Mouse (Mus musculus): ENCODE results near the gene Ksr1.

Gene Ksr1

GRCm38 (mm10) chr11:79092802-79093201 is 53.4 kb downstream of the Ksr1 start:
- no peak for DNase-seq

- DNase-seq: no peak
Measured at GRCm38 (mm10) chr11:79092245-79092644, 54.0 kb downstream of the Ksr1 start.

GRCm38 (mm10) chr11:79089756-79090155 is 56.5 kb downstream of the Ksr1 start:
- DNase-seq: no peak

- DNase-seq: no peak
Measured at GRCm38 (mm10) chr11:79089027-79089426, 57.2 kb downstream of the Ksr1 start.

- DNase-seq: no peak
Measured at GRCm38 (mm10) chr11:79088325-79088724, 57.9 kb downstream of the Ksr1 start.

- peak; percentile 48 to 64 for DNase-seq
Measured at GRCm38 (mm10) chr11:79087731-79088311, 58.4 kb downstream of the Ksr1 start.

GRCm38 (mm10) chr11:79086787-79087186 is 59.4 kb downstream of the Ksr1 start:
- no peak for DNase-seq

GRCm38 (mm10) chr11:79085059-79085458 is 61.1 kb downstream of the Ksr1 start:
- DNase-seq: no peak

GRCm38 (mm10) chr11:79083018-79083441 is 63.2 kb downstream of the Ksr1 start:
- DNase-seq: peak; percentile 63 to 70

- DNase-seq: peak; percentile 25 to 61
Measured at GRCm38 (mm10) chr11:79080965-79081891, 65.0 kb downstream of the Ksr1 start.

DNA sequence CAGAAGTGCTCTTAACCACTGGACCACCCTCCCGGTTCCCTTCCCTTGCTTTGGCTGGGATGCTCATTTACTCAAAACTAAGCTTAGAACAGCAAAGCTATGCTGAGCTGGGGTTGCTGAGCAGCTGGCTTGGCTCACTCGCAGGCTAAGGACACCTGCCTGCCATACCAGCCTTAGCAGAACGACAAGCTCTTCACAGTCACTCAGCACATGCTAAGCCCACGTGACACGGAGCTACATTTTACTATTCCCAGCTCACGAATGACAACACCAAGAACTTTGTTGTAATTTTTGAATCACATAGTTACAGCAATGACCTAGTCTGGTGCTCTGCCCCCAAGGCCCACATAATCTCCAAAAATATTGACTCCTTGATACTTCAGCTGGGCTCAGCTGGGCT is 66.1 kb downstream of the Ksr1 start:
- no peak for DNase-seq

GRCm38 (mm10) chr11:79076484-79076883 is 69.7 kb downstream of the Ksr1 start:
- no peak for DNase-seq

DNA sequence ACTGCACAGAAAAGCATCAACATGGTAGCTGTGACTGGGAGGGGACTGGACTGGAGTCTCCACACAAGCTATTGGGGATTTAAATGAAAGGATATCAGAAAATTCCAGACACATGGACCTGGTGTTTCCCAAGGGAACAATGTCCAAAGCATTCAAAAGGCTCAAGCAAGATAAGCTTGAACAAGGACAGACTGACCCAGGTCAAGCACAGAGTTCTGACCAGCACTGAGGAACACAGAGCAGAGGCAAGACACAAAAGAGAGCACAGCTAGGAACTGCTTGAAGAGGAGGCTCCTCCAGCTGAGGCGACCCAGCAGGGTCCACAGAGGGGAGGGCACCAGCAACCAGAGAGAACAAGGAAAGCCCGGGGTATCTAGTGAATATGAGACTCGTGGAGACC is 71.2 kb downstream of the Ksr1 start:
- DNase-seq: no peak

DNA sequence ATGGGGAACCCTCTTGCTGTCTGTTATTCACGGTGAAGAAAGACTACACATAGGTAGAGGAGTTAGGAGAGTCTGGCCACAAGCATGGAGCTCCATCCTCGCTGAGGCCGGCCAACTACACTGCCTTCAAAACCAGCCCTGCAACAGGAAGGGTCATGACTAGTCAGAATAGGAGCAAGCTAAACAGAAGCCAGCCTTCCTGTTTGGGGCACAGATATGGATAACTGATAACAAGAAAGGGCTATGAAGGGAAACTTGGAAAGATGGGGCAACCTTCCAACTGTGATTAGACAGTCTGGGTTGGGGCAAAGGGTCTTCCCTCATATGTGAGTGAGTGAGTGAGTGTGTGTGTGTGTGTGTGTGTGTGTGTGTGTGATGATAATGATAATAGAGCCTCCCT is 71.6 kb downstream of the Ksr1 start:
- no peak for DNase-seq

DNA sequence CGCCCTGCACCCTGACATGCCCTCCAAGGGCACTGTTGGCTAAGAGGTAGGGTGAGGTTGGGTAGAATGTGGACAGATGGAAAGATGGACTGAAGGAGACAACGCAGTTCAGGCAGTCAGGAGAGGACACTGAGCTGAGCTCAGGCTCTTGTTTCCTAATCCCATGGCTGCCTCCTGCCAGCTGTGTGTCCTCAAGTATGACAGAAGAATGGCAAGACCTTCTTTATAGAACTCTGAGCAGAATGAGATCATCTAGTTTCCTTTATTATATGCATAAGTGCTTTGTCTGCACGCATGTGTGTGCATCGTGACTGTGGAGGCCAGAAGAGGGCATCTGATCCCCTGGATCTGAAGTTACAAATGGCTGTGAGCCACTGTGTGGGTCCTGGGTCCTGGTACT is 72.6 kb downstream of the Ksr1 start:
- DNase-seq: no peak

- DNase-seq: no peak
Measured at GRCm38 (mm10) chr11:79072108-79072507, 74.1 kb downstream of the Ksr1 start.

DNA sequence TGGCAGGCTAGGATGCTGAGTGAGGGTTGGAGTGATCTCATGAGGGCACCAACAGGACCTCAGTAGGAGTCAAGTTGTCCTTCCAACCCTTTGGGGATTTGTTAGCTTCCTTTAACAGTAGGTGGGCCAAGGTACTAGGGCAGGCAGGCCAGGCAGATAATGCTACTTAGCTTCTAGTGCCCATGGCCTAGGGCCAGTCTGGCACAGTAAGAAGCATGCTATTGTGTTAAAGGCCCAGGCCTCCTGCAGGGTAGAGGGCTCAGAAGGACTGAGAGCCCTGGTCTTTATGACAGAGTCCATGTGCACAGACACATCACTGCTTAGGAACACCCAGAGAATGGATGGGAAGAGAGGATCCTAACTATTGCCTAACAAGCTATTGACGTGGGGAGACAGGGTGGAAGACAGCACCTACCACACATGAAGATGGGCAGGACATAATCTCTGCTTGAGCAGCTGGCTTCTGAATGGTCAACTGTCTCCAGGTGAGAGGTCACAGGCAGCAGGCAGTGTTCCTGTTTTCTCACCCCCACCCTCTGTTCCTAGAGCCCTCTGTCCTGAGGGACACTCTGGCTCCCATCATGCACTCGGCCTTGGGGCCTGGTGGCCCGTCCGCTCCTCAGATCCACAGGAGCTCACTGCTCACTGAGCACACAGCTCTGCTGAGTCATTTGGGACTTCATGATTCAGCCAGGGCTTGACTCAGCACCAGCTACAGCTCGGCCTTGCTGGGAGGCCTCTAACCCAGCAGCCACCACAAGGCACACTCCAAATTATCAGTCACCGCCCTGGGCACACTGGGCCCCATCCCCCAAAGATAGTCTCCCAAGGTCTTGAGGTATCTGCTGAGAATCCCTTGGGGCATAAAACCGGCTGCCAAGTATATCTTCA is 74.9 kb downstream of the Ksr1 start:
- no peak for DNase-seq

GRCm38 (mm10) chr11:79069453-79070153 is 76.6 kb downstream of the Ksr1 start:
- DNase-seq: no peak

- DNase-seq: no peak
Measured at GRCm38 (mm10) chr11:79067172-79067571, 79.0 kb downstream of the Ksr1 start.

DNA sequence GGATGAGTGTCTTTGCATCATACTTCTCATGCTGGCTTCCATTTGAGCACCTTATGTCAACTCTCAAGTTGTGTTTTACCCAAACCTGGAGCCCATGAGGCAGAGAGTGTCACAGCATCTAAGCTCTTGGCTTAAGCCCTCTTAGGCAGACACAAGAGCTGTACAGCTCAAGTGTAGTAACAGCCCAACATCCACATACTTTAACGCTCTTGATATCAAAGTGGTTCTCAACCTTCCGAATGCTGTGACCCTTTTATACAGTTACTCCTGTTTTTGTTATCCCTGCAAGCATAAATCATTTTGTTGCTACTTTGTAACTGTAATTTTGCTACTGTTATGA is 80.0 kb downstream of the Ksr1 start:
- no peak for DNase-seq

- DNase-seq: peak; percentile 81
Measured at GRCm38 (mm10) chr11:79065463-79066190, 80.6 kb downstream of the Ksr1 start.

- DNase-seq: no peak
Measured at GRCm38 (mm10) chr11:79064311-79064710, 81.9 kb downstream of the Ksr1 start.

Data from kidney, postnatal 36 days (tissue).